Mouse (Mus musculus): Measurements from ENCODE around the gene Rpl13.
"Not testable (repeated sequence)": the region's sequence is repeated elsewhere in the genome, so short reads cannot be mapped to it uniquely, and the experiment has no call there.

Rpl13 gene

GRCm38 (mm10) chr8:123101735-123102685, at the start of gene Rpl13:
TSS of gene Rpl13 (plus strand) at chr8:123102350.
- peak; percentile 94 for DNase-seq (ENCODE audit: low spot score)

- no peak for DNase-seq (ENCODE audit: low spot score)
Measured at GRCm38 (mm10) chr8:123062721-123063120, 39.4 kb upstream of the Rpl13 start, which contains the start of gene Spg7. TSS of gene Spg7 (plus strand) at chr8:123062942.

GRCm38 (mm10) chr8:123064072-123064471, 38.1 kb upstream of the Rpl13 start:
- no peak for DNase-seq (ENCODE audit: low spot score)

DNA sequence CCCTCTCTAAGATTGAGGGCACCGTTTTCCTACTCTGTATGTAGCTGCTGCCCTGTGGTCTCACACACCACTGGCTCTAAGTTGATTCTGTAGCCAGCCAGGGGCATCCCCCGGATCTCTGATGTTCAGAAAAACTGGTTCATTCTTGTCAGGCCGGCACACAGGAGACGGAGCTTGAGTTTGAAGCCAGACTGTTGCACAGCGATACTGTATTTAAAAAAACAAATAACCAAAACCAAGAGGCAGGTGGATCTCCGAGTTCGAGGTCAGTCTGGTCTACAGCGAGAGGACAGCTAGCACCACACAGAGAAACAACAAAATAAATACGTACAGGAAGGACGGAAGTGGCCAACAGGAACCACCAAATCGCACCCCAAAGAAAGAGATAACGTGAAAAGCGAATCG, 37.3 kb upstream of the Rpl13 start:
- no peak for DNase-seq (ENCODE audit: low spot score)

GRCm38 (mm10) chr8:123065214-123066100, 36.7 kb upstream of the Rpl13 start:
- DNase-seq (ENCODE audit: low spot score) = peak; percentile 78

- no peak for DNase-seq (ENCODE audit: low spot score)
Measured at GRCm38 (mm10) chr8:123066101-123066683, 36.0 kb upstream of the Rpl13 start.

- DNase-seq (ENCODE audit: low spot score) = no peak
Measured at GRCm38 (mm10) chr8:123071176-123071575, 31.0 kb upstream of the Rpl13 start.

GRCm38 (mm10) chr8:123077213-123077612, 24.9 kb upstream of the Rpl13 start:
- no peak for DNase-seq (ENCODE audit: low spot score)

GRCm38 (mm10) chr8:123082993-123083392, 19.2 kb upstream of the Rpl13 start:
- no peak for DNase-seq (ENCODE audit: low spot score)

- DNase-seq (ENCODE audit: low spot score) = no peak
Measured at GRCm38 (mm10) chr8:123083610-123084009, 18.5 kb upstream of the Rpl13 start.

DNA sequence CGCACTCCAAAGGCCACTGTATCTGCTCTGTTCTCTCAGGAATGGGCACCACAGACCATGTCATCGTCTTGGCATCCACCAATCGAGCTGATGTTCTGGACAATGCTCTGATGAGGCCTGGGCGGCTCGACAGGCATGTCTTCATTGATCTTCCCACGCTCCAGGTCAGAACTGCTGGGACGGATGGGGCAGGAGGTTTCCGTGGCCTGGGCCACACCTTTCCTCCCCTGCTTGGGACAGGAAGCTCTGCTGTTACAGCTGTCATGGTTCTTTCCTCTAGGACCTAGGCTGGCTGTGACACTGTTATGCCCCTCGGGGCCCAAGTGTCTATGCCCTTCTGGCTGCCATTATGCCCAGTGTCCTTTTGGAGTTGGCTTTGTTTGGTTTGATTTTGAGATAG, 14.9 kb upstream of the Rpl13 start:
- no peak for DNase-seq (ENCODE audit: low spot score)

GRCm38 (mm10) chr8:123097216-123097615, 4.9 kb upstream of the Rpl13 start:
- DNase-seq (ENCODE audit: low spot score) = no peak

DNA sequence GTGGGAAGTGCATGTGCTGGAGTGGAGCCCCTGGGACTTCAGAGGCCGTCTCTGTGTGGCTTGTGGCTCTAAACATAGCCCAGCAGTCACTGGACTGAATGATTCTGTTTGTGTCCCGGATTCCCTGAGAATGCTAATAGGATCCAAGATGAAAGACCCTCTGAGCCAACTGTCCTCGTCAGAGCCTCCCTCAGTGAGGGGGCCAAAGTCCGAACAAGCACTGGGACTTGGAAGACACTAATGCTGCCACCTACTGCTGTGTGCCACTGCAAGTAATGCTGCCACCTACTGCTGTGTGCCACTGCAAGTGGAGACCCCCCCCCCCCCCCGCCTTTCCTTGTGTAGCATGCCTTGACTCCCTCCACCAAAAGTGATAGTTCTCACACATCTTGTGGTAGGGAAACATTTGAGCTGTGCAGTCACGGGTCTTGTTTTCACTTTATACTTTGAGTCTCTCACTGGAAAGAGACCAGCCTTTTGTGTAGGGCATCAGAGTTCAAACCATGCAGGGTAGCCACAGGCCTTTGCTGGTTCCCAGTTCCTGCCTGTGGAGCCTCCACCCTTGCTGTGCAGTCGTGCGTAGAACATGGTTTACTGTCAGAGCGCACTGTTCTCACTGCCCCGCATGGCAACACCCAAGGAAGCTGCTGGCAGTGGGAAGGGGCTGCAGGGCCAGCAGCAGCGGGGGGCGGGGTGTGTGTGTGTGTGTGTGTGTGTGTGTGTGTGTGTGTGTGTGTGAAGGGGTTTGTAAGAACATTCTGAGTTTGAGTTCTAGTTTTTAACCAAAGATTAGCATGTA, 4.2 kb upstream of the Rpl13 start:
- DNase-seq (ENCODE audit: low spot score) = no peak

GRCm38 (mm10) chr8:123100288-123100687, 1.9 kb upstream of the Rpl13 start:
- no peak for DNase-seq (ENCODE audit: low spot score)

DNA sequence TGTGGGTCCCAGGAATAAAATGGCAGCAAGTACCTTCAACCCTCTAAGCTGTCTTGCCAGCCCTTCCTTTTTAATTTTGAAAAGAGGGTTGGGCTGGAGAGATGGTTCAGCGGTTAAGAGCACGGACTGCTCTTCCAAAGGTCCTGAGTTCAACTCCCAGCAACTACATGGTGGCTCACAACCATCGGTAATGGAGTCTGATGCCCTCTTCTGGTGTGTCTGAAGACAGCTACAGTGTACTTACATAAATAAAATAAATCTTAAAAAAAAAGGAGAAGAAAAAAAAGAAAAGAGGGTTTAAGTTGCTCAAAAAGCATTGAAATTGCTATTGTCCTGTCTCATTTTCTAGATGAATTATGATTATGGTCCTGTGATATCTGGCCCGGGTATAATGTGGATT, 906 bp upstream of the Rpl13 start:
- DNase-seq (ENCODE audit: low spot score) = no peak

GRCm38 (mm10) chr8:123102855-123103254, 705 bp downstream of the Rpl13 start:
- DNase-seq (ENCODE audit: low spot score) = not testable (repeated sequence)

- DNase-seq (ENCODE audit: low spot score) = no peak
Measured at GRCm38 (mm10) chr8:123103285-123103684, 1.1 kb downstream of the Rpl13 start.

DNA sequence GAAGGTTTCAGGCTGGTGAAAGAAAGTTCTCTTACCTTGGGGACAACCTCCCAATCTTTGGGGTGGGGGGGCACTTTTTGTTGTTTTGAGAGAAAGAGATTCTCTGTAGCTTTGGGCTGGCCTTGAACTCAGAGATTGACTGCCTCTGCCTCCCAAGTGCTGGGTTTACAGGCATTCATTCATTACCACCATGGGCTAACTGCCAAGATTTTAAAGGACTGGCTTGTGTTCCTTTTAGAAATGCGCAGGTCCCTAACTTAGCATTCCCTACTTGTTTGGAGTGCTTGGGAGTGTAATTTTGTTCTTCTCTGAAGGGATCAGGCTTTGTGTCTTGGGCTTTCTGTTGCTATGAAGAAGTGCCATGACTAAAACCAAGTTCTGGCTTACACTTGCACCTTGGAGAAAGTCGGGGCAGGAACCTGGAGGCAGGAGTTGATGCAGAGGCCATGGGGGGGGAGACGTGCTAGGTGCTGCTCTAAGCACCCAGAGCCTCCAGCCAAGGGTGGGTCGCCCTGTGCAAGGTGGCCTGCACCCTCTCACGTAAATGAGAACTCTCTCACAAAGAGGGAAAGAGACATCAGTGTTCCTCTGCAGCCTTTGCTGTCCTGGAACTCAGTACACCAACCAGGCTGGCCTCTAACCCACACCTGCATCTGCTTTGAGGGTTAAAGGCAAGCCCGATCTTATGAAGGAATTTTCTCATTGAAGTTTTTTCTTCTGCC, 2.1 kb downstream of the Rpl13 start:
- no peak for DNase-seq (ENCODE audit: low spot score)

- DNase-seq (ENCODE audit: low spot score) = no peak
Measured at GRCm38 (mm10) chr8:123105553-123106326, 3.6 kb downstream of the Rpl13 start.

GRCm38 (mm10) chr8:123106531-123106930, 4.4 kb downstream of the Rpl13 start:
- no peak for DNase-seq (ENCODE audit: low spot score)
